Comparison of ENCODE assay signal across 35 mouse cellular contexts in the genomic region with DNA sequence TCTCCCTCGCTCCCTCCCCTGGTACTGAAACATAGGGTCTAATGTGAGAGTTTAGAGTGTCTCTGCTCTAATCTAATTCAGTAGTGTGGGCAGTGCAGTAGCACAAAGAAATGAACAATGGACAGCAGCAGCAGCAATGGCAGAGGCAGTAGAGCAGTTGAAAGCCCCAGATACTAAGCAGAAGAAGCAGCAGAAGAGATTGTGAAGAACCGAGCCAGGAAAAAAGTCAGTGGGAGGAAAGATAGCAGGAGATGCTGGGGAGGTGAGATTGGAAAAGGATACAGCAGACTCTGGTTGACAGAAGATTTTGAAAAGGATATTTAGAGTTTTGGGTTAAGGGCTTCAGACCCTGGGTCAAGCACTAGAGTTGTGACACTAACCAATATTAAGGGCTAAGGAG. TPM values are rescaled to one million over a fixed set of nuclear protein-coding genes. Genes with fewer than 3 reads are reported as not detected.
"Had no signal": no experiment of that assay in that cellular context is flagged by ENCODE, and none has a peak within 500 bp of the region (broad histone marks: within the 10 kb centered on the region; RNA-seq: fewer than 3 reads in every experiment).

No protein-coding gene starts in this region.

- H3K27ac ChIP-seq: left cerebral cortex, adult 2 months; limb, embryonic 10.5 days; limb, embryonic 12.5 days; limb, embryonic 13.5 days; limb, embryonic 15.5 days; liver, embryonic 12.5 days; liver, embryonic 13.5 days; liver, embryonic 14.5 days; liver, embryonic 15.5 days; lung, embryonic 15.5 days; macrophage; midbrain, embryonic 10.5 days; midbrain, embryonic 12.5 days; midbrain, embryonic 13.5 days; midbrain, embryonic 15.5 days had no signal

- H3K4me1 ChIP-seq: limb, embryonic 10.5 days; limb, embryonic 12.5 days; limb, embryonic 13.5 days; limb, embryonic 15.5 days; liver, embryonic 12.5 days; liver, embryonic 13.5 days; liver, embryonic 15.5 days; lung, embryonic 15.5 days; megakaryocyte, embryonic 14.5 days; midbrain, embryonic 10.5 days; midbrain, embryonic 12.5 days; midbrain, embryonic 13.5 days; midbrain, embryonic 15.5 days had no signal

- ATAC-seq: liver, embryonic 12.5 days; liver, postnatal 0 days; lung, postnatal 0 days; midbrain, embryonic 13.5 days; midbrain, embryonic 15.5 days; midbrain, embryonic 16.5 days had no signal

- DNase-seq: left cerebral cortex, postnatal 4 days; liver; liver, embryonic 13.5 days; liver, postnatal 0 days; lung, adult 18-20 months; lung, adult 2 months; lung, embryonic 14.5 days; lung, postnatal 10 days; lung, postnatal 14 days; lung, postnatal 36 days; lung, postnatal 4 days; midbrain, embryonic 14.5 days had no signal

- H3K36me3 ChIP-seq: limb, embryonic 10.5 days; limb, embryonic 12.5 days; limb, embryonic 13.5 days; limb, embryonic 15.5 days; liver, embryonic 12.5 days; liver, embryonic 13.5 days; liver, embryonic 15.5 days; lung, embryonic 15.5 days; midbrain, embryonic 10.5 days; midbrain, embryonic 12.5 days; midbrain, embryonic 13.5 days; midbrain, embryonic 15.5 days had no signal

- H3K27me3 ChIP-seq: limb, embryonic 12.5 days; limb, embryonic 13.5 days; limb, embryonic 15.5 days; liver, embryonic 12.5 days; liver, embryonic 13.5 days; liver, embryonic 15.5 days; lung, embryonic 15.5 days; megakaryocyte, embryonic 14.5 days; midbrain, embryonic 12.5 days; midbrain, embryonic 13.5 days; midbrain, embryonic 15.5 days had no signal

- H3K4me3 ChIP-seq: left cerebral cortex, adult 2 months; limb, embryonic 10.5 days; limb, embryonic 12.5 days; limb, embryonic 13.5 days; limb, embryonic 15.5 days; liver, embryonic 12.5 days; liver, embryonic 13.5 days; liver, embryonic 15.5 days; lung, embryonic 15.5 days; megakaryocyte, embryonic 14.5 days; midbrain, embryonic 10.5 days; midbrain, embryonic 12.5 days; midbrain, embryonic 13.5 days; midbrain, embryonic 15.5 days; myocyte had no signal

RNA-seq across cellular contexts. Expression of gene Ces1g, which starts 21.6 kb away (rescaled TPM):
- polyA plus RNA-seq: limb, embryonic 10.5 days; limb, embryonic 11.5 days; limb, embryonic 12.5 days; limb, embryonic 13.5 days; limb, embryonic 14.5 days; limb, embryonic 15.5 days; macrophage; midbrain, embryonic 10.5 days; midbrain, embryonic 11.5 days; midbrain, embryonic 12.5 days; midbrain, embryonic 13.5 days; midbrain, embryonic 14.5 days; midbrain, embryonic 15.5 days; midbrain, embryonic 16.5 days; midbrain, postnatal 0 days; myocyte had no signal

RNA-seq across cellular contexts. Expression of gene Ces1f, which starts 36.0 kb away (rescaled TPM):
- polyA plus RNA-seq: limb, embryonic 10.5 days; limb, embryonic 11.5 days; limb, embryonic 12.5 days; limb, embryonic 13.5 days; limb, embryonic 15.5 days; liver, embryonic 11.5 days; macrophage; midbrain, embryonic 10.5 days; midbrain, embryonic 11.5 days; midbrain, embryonic 12.5 days; midbrain, embryonic 13.5 days; midbrain, embryonic 14.5 days; midbrain, embryonic 15.5 days; midbrain, embryonic 16.5 days; midbrain, postnatal 0 days; myocyte had no signal
